Mouse (Mus musculus) heart, postnatal 4 days (tissue): ENCODE results near the gene Ip6k2. TPM values are rescaled to one million over a fixed set of nuclear protein-coding genes. Genes with fewer than 3 reads are reported as not detected.

Experiments
- DNase-seq: peaks from one replicate; pipeline ENCODE4 v3.0.0; 2021
- total RNA-seq, 2 experiments: library from RNA; stranded (reverse); gene quantifications; 2 replicates each; pipeline ENCODE4 v1.2.3; 2021

Ip6k2 gene
- total RNA-seq, 2 experiments from 2014 or later = 43.7 to 48.5 TPM

GRCm38 (mm10) chr9:108782836-108783547, 604 bp upstream of the Ip6k2 start:
- no peak for DNase-seq

- DNase-seq = no peak
Measured at GRCm38 (mm10) chr9:108785416-108785815, 1.8 kb downstream of the Ip6k2 start.

GRCm38 (mm10) chr9:108786494-108786893, 2.9 kb downstream of the Ip6k2 start:
- DNase-seq = no peak

GRCm38 (mm10) chr9:108787080-108787479, 3.5 kb downstream of the Ip6k2 start:
- DNase-seq = no peak

GRCm38 (mm10) chr9:108788713-108789112, 5.1 kb downstream of the Ip6k2 start:
- no peak for DNase-seq

- DNase-seq = no peak
Measured at GRCm38 (mm10) chr9:108792307-108792706, 8.7 kb downstream of the Ip6k2 start.

- no peak for DNase-seq
Measured at GRCm38 (mm10) chr9:108792730-108793129, 9.1 kb downstream of the Ip6k2 start.

- DNase-seq = no peak
Measured at GRCm38 (mm10) chr9:108795281-108795680, 11.7 kb downstream of the Ip6k2 start.

GRCm38 (mm10) chr9:108795762-108796161, 12.2 kb downstream of the Ip6k2 start:
- DNase-seq = peak; percentile 36

GRCm38 (mm10) chr9:108796351-108796981, 12.9 kb downstream of the Ip6k2 start:
- no peak for DNase-seq

- no peak for DNase-seq
Measured at GRCm38 (mm10) chr9:108797477-108797876, 13.9 kb downstream of the Ip6k2 start.

- no peak for DNase-seq
Measured at GRCm38 (mm10) chr9:108798508-108799075, 15.0 kb downstream of the Ip6k2 start.

- DNase-seq = no peak
Measured at GRCm38 (mm10) chr9:108799564-108799963, 16.0 kb downstream of the Ip6k2 start.

GRCm38 (mm10) chr9:108805768-108806167, 22.2 kb downstream of the Ip6k2 start:
- DNase-seq = no peak

- no peak for DNase-seq
Measured at GRCm38 (mm10) chr9:108806379-108806778, 22.8 kb downstream of the Ip6k2 start.

GRCm38 (mm10) chr9:108806831-108807230, 23.2 kb downstream of the Ip6k2 start:
- peak; percentile 55 for DNase-seq

- DNase-seq = no peak
Measured at GRCm38 (mm10) chr9:108807674-108808073, 24.1 kb downstream of the Ip6k2 start.

GRCm38 (mm10) chr9:108808163-108808665, 24.6 kb downstream of the Ip6k2 start, which contains the start of gene Nckipsd:
TSS of gene Nckipsd (plus strand) at chr9:108808368.
- peak; percentile 98 for DNase-seq

GRCm38 (mm10) chr9:108809188-108809587, 25.6 kb downstream of the Ip6k2 start:
- DNase-seq = peak; percentile 47

GRCm38 (mm10) chr9:108809723-108810122, 26.1 kb downstream of the Ip6k2 start:
- no peak for DNase-seq

- DNase-seq = no peak
Measured at GRCm38 (mm10) chr9:108810516-108810915, 26.9 kb downstream of the Ip6k2 start.

- DNase-seq = no peak
Measured at GRCm38 (mm10) chr9:108815557-108815956, 32.0 kb downstream of the Ip6k2 start.

- peak; percentile 76 for DNase-seq
Measured at GRCm38 (mm10) chr9:108819495-108819894, 35.9 kb downstream of the Ip6k2 start.
